Mouse (Mus musculus) C2C12 (cell line): ENCODE results near the gene Mapkapk2. TPM values are rescaled to one million over a fixed set of nuclear protein-coding genes. Genes with fewer than 3 reads are reported as not detected.

ENCODE experiments used
- H3K27me3 ChIP-seq: one replicate; pipeline ENCODE4 v1.6.1; 2011; ENCODE audit not compliant: control insufficient read depth, insufficient read depth, insufficient read length
- H3K36me3 ChIP-seq: one replicate; pipeline ENCODE4 v1.6.1; 2011; ENCODE audit not compliant: control insufficient read depth, insufficient read depth
- H3K4me3 ChIP-seq: one replicate; pipeline ENCODE4 v1.5.1; 2011; ENCODE audit warnings: mild to moderate bottlenecking, control low read depth; ENCODE audit not compliant: poor library complexity, insufficient read depth, severe bottlenecking
- H3K79me2 ChIP-seq: one replicate; pipeline ENCODE4 v1.6.1; 2011; ENCODE audit not compliant: control insufficient read depth, insufficient read depth
- H3K79me3 ChIP-seq: one replicate; pipeline ENCODE4 v1.6.1; 2011; ENCODE audit warnings: low read depth, control low read depth
- H3ac ChIP-seq: one replicate; pipeline ENCODE3; 2011; ENCODE audit warnings: low read depth; ENCODE audit not compliant: control insufficient read depth, insufficient read length
- CEBPB ChIP-seq: IDR thresholded peaks from one replicate; pipeline ENCODE4 v1.6.1; 2011; ENCODE audit warnings: low read depth, mild to moderate bottlenecking, control low read depth, moderate library complexity
- CTCF ChIP-seq: IDR thresholded peaks from one replicate; pipeline ENCODE4 v1.5.1; 2011; ENCODE audit not compliant: control insufficient read depth, insufficient read depth, insufficient read length
- FOSL1 ChIP-seq: IDR thresholded peaks from one replicate; pipeline ENCODE4 v1.8.0; 2011; ENCODE audit warnings: mild to moderate bottlenecking, low read length; ENCODE audit not compliant: poor library complexity, insufficient read depth, severe bottlenecking
- MAX ChIP-seq: IDR thresholded peaks from one replicate; pipeline ENCODE4 v1.6.1; 2011; ENCODE audit warnings: mild to moderate bottlenecking, control low read depth
- MYOD1 ChIP-seq: IDR thresholded peaks from one replicate; pipeline ENCODE4 v1.6.1; 2011; ENCODE audit warnings: low read depth; ENCODE audit not compliant: control insufficient read depth, insufficient read length
- MYOG ChIP-seq: IDR thresholded peaks from one replicate; pipeline ENCODE4 v1.6.1; 2011; ENCODE audit not compliant: control insufficient read depth, insufficient read length; ENCODE audit errors: extremely low read depth
- USF1 ChIP-seq: IDR thresholded peaks from one replicate; pipeline ENCODE4 v1.6.1; 2011; ENCODE audit warnings: low read depth, mild to moderate bottlenecking, control low read depth, moderate library complexity
- polyA plus RNA-seq: library from polyadenylated mRNA; unstranded; fragments of >200 nt; fragmentation: generic; extraction: Trizol; gene quantifications from one replicate; pipeline ENCODE4 v1.2.1, GENCODE M21; 2012; ENCODE audit warnings: missing spikeins

The Mapkapk2 gene
- polyA plus RNA-seq, 1 experiment, result 87.0 TPM

DNA sequence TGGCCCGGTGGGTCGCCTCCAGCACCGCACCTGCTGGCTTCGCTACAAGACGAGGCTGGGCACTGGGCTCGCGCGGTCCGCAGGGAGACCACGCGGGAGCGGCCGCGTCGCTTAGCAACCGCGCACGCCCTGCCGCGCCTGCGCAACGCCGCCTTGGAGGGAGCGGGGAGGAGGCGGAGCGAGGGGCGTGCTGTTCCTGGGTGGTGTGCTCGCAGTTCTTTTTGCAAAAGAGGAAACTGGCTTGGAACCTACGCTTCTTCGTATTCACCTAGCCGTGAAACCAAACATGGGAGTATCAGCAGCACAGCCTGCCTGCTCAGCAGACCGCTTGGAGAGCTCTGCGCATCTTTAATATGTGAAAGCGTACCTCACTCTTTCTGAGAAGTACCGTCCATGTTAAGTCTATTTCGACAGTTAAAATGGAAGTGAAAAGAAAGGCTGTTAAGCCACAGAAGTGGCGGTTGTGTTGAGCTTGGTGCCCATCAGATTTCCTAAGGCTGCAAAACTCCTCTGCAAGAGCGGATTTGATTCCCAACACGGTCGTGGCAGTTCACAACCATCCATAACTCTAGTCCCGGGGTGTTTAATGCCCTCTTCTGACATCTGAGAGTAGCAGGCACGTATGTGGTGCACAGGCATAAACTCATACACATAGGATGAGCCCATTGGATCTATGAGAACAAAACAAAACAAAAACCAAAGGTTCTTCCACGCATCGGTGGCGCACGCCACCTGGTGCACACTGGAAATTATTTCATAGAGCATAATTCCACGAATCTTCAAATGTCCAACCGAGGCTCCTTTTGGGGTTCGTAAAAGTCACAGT lies 40.8 kb upstream of the Mapkapk2 start, which contains the start of gene Dyrk3:
Dyrk3 (minus strand) TSS at position 150 of the 826 bp plus-strand sequence.
- H3K27me3 ChIP-seq, result no peaks in the 10 kb centered on the region
- no peaks in the 10 kb centered on the region for H3K36me3 ChIP-seq
- H3K79me3 ChIP-seq, result peaks cover 22% of the 10 kb centered on the region
- peaks cover 44% of the 10 kb centered on the region for H3K79me2 ChIP-seq
- no peak for TF ChIP-seq CTCF
- no peak for TF ChIP-seq MYOG
- TF ChIP-seq MAX, result peak; percentile 62
- TF ChIP-seq USF1, result no peak
- TF ChIP-seq FOSL1, result no peak
- H3K4me3 ChIP-seq, result peak within 1 kb of the TSS; percentile 59
- peak within 1 kb of the TSS; percentile 78 for H3ac ChIP-seq

DNA sequence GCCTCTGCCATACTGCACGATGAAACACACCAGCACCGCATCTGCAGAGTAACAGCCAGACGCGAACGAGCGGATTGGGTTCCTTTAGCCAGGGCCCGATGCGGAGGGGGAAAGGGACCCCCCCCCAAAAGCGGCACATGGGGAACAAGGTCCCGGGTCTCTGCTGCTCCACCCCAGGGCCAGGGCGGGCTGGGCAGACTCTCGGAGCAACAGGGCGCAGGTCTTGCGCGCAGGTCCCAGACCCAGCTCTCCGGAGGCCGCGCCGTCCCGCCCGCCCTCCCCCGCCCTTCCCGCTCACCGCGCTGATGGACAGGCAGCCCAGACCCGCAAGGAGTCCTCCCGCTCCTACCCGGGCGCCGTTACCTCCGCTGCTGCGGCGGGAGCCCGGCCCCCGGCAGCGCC lies 40.1 kb upstream of the Mapkapk2 start:
- no peaks in the 10 kb centered on the region for H3K27me3 ChIP-seq
- TF ChIP-seq MYOG (no peak), CTCF (no peak), MYOD1 (no peak), FOSL1 (no peak), MAX (no peak), USF1 (no peak), CEBPB (no peak)
- H3ac ChIP-seq, result peak overlapping the region; percentile 78
- H3K4me3 ChIP-seq, result peak overlapping the region; percentile 59
- H3K79me3 ChIP-seq, result peaks cover 27% of the 10 kb centered on the region
- H3K36me3 ChIP-seq, result no peaks in the 10 kb centered on the region
- peaks cover 51% of the 10 kb centered on the region for H3K79me2 ChIP-seq

DNA sequence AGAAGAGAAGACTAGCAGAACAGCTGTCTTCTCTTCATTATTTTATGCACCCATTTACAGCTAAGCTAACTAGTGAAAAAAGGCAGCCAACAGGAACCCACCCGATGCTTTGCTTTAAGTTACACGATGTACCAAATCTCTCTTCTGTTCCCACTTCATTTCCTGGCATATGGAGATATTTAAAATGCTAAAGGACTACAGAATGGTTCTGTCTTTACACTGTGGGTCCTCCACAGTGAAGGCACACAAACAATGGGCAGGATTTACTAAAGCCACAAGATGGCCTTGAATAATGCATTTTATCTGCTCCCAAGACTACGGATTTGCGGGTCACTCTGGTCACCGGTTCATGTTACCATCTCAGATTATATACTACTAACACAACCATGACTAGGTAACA lies 39.5 kb upstream of the Mapkapk2 start:
- H3K79me2 ChIP-seq, result peaks cover 57% of the 10 kb centered on the region
- H3K4me3 ChIP-seq, result peak overlapping the region; percentile 59
- TF ChIP-seq MAX (no peak), CTCF (no peak), FOSL1 (no peak), MYOD1 (no peak), MYOG (no peak), CEBPB (no peak), USF1 (no peak)
- no peaks in the 10 kb centered on the region for H3K36me3 ChIP-seq
- H3ac ChIP-seq, result peak overlapping the region; percentile 3
- no peaks in the 10 kb centered on the region for H3K27me3 ChIP-seq
- peaks cover 32% of the 10 kb centered on the region for H3K79me3 ChIP-seq

DNA sequence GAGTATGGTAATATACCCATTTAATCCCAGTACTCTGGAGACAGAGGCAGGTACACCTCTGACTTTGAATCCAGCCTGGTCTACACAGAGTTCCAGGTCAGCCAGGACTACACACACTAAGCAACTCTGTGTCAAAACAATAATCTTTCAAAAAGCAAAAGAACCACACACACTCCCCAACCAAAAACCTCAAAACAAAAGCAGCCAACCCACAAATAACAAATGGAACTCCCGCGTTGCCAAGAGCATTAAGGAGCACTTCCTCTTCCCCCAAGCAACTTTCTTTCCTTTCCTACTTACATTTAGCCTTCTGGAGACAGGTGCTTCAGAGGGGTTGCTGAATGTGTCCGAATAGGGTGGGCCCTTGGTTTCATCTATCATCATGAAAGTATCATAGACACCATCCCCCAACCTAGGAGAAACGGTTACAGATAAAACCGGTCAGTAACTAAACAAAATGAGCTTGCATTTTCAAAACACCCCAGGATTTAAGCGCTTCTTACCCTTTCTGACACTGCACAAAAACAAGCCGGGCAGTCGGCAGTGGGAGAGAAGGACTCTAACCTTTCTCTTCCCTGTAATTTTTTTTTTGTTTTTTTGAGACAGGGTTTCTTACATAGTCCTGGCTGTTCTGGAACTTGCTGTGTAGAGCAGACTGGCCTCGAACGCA lies 38.5 kb upstream of the Mapkapk2 start:
- Histone ChIP-seq H3ac (no peak overlapping the region), H3K79me3 (peaks cover 32% of the 10 kb centered on the region), H3K27me3 (no peaks in the 10 kb centered on the region), H3K79me2 (peaks cover 62% of the 10 kb centered on the region), H3K4me3 (no peak overlapping the region), H3K36me3 (no peaks in the 10 kb centered on the region)
- TF ChIP-seq USF1 (no peak), CEBPB (no peak), MYOG (no peak), FOSL1 (no peak), MAX (no peak), MYOD1 (no peak)

DNA sequence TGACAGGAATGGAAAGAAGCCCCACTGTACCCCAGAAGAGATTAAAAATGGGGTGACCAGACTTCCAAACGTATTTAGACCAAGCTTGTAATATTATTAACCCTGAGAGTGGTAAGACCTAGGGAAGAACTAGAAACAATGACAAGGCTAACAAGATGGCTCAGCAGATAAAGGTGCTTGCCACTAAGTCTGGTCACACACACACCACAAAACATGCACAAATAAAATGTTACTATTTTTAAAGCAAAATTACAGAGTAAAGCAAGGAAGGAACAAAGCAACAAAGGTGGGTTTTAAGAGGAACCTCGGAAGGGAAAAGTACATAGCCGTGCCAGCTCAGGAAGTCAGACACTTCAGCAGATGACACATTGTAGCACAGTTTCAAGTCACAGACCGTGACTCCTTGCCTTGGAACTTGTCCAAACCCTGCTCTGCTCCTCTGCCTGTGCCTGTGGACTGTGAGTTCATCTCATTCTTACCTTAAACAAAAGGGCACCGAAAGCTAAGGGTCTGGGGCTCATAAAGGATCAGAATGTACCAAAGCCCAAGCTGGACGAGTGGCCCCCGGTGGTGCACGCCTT lies 37.4 kb upstream of the Mapkapk2 start:
- peaks cover 71% of the 10 kb centered on the region for H3K79me2 ChIP-seq
- H3K36me3 ChIP-seq, result peaks cover 9% of the 10 kb centered on the region
- H3ac ChIP-seq, result peak overlapping the region; percentile 46
- H3K27me3 ChIP-seq, result no peaks in the 10 kb centered on the region
- H3K79me3 ChIP-seq, result peaks cover 40% of the 10 kb centered on the region
- H3K4me3 ChIP-seq, result no peak overlapping the region
- TF ChIP-seq MAX (no peak), MYOG (no peak), FOSL1 (no peak), USF1 (no peak), MYOD1 (no peak), CTCF (no peak), CEBPB (no peak)

DNA sequence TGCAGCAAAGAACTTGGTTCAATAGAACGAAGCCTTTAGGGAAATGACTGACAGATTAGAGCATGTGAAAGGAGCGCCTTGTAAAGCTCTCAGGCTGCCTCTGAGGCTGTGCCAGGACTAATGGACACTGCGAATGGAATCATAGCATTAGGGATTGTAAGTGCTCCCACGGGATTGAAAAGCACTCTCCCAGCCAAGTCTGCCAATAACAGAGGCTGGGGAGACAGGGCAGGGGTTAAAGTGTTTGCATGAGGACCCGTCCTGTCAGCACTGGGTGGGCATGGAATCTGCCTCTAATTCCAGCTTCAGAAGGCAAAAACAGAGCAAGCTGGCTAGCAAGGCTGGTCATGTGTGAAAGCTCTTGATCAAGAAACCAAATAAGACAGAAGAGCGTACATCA lies 36.6 kb upstream of the Mapkapk2 start:
- Histone ChIP-seq H3K79me2 (peaks cover 78% of the 10 kb centered on the region), H3K79me3 (peaks cover 44% of the 10 kb centered on the region), H3K36me3 (peaks cover 17% of the 10 kb centered on the region), H3ac (no peak overlapping the region), H3K4me3 (no peak overlapping the region), H3K27me3 (no peaks in the 10 kb centered on the region)
- TF ChIP-seq CTCF, result no peak
